Mouse (Mus musculus) kidney, postnatal 0 days (tissue): ENCODE results near the gene Olfr782. TPM values are rescaled to one million over a fixed set of nuclear protein-coding genes. Genes with fewer than 3 reads are reported as not detected.
"Not testable (repeated sequence)": the region's sequence is repeated elsewhere in the genome, so short reads cannot be mapped to it uniquely, and the experiment has no call there.

Source experiments
- ATAC-seq: fragments of 200-750 bp; cut with Nextera tagmentation; replicated peaks from 2 replicates; pipeline ENCODE4 v1.8.0; 2017; ENCODE audit warnings: low read depth, moderate number of reproducible peaks, moderate TSS enrichment, moderate library complexity; ENCODE audit not compliant: low FRiP score
- DNase-seq: peaks from one replicate; pipeline ENCODE4 v3.0.0-alpha.2; 2016; ENCODE audit warnings: low spot score
- H3K27ac ChIP-seq: fragments of 300-500 bp; sonication (generic); 2 replicates; pipeline ENCODE4 v1.5.1; 2014; ENCODE audit warnings: mild to moderate bottlenecking
- H3K27me3 ChIP-seq: fragments of 300-500 bp; sonication (generic); 2 replicates; pipeline ENCODE4 v1.6.1; 2014; ENCODE audit warnings: low read length, mixed read lengths; ENCODE audit not compliant: insufficient read depth
- H3K36me3 ChIP-seq: fragments of 300-500 bp; sonication (generic); 2 replicates; pipeline ENCODE4 v1.6.1; 2014; ENCODE audit warnings: low read length, mixed read lengths; ENCODE audit not compliant: insufficient read depth
- H3K4me1 ChIP-seq: fragments of 300-500 bp; sonication (generic); replicated peaks from 2 replicates; pipeline ENCODE4 v1.6.1; 2014; ENCODE audit warnings: antibody characterized with exemption, low read length, mixed read lengths; ENCODE audit not compliant: insufficient read depth
- H3K4me2 ChIP-seq: fragments of 300-500 bp; sonication (generic); 2 replicates; pipeline ENCODE4 v1.6.1; 2014; ENCODE audit warnings: mild to moderate bottlenecking, low read length, moderate library complexity, mixed read lengths
- H3K4me3 ChIP-seq: fragments of 300-500 bp; sonication (generic); replicated peaks from 2 replicates; pipeline ENCODE4 v1.5.1; 2014; ENCODE audit warnings: low read depth, low read length
- H3K9ac ChIP-seq: fragments of 300-500 bp; sonication (generic); 2 replicates; pipeline ENCODE4 v1.6.1; 2014; ENCODE audit warnings: low read depth, low read length
- H3K9me3 ChIP-seq: fragments of 300-500 bp; sonication (generic); replicated peaks from 2 replicates; pipeline ENCODE4 v1.6.1; 2016; ENCODE audit warnings: low read length, inconsistent platforms, mixed read lengths
- CTCF ChIP-seq: IDR thresholded peaks from 2 replicates; pipeline ENCODE4 v1.5.1; 2016; ENCODE audit warnings: antibody characterized with exemption, low read depth, mild to moderate bottlenecking, moderate library complexity
- WGBS: fragments of 180-500 bp; shearing (Covaris S2); extraction: QIAGEN DNeasy Blood & Tissue Kit; methylation state at CpG from one replicate; pipeline ENCODE4 v1.1.7; 2014; 5-methylcytosine and 5-hydroxymethylcytosine counted together
- polyA plus RNA-seq: library from polyadenylated mRNA; unstranded; fragments of >200 nt; fragmentation: Nextera tagmentation; extraction: Ambion mirVana; gene quantifications from 2 replicates; pipeline ENCODE4 v1.2.1, GENCODE M21; 2015

Gene Olfr782
- polyA plus RNA-seq, 1 experiment from 2014 or later, result not detected

DNA sequence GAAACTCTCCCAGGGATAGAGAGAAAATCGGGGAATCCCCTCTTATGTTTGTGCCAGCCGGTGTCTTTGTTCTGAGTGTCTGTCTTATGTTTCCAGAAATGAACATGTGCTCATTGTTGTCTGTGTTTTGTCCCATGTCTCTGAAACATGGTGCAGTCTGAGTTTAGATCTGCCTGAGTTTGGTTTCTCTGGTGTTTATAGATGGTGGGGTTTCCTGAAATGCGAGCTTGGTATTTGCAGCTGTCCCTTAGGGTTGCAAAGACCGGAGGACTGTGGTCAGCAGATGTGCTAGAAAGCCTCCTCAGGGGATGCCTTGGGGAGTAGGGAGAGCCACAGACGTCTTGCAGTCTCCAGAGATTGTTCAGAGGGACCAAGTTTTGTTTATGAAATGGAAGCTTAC lies 8.7 kb downstream of the Olfr782 start:
- no peaks in the 10 kb centered on the region for H3K4me1 ChIP-seq
- no peak for TF ChIP-seq CTCF
- WGBS, result 73% methylated on average over 5 of the region's 5 CpGs
- DNase-seq (no peak), ATAC-seq (no peak)
- no peaks in the 10 kb centered on the region for H3K36me3 ChIP-seq
- H3K4me2 ChIP-seq, result no peak overlapping the region
- H3K27me3 ChIP-seq, result no peaks in the 10 kb centered on the region
- H3K9me3 ChIP-seq, result no peaks in the 10 kb centered on the region
- no peak overlapping the region for H3K9ac ChIP-seq
- no peak overlapping the region for H3K4me3 ChIP-seq
- no peak overlapping the region for H3K27ac ChIP-seq

DNA sequence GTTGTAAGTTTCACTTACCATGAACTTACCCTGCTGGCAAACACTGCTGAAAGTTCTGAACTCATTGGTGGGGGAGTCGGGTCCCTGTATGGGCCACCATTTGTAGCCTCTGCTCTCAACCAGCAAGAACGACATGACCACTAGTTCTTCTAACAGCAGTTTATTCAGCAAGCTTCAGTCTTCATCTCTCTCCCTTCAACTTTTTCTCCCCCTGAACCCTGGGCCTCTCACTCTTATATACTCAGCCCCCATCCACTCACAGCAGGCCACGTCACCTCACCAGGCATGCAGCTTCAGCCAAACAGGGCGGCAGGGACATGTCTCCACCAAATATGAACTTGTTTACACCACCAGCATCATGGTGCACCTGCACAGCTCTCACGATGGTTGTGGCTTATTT lies 25.4 kb downstream of the Olfr782 start:
- not testable (repeated sequence) for H3K9ac ChIP-seq, DNase-seq, H3K4me1 ChIP-seq, ATAC-seq, H3K27ac ChIP-seq, H3K27me3 ChIP-seq, H3K4me2 ChIP-seq, H3K36me3 ChIP-seq, H3K9me3 ChIP-seq, H3K4me3 ChIP-seq
- 89% methylated on average over 5 of the region's 5 CpGs for WGBS

DNA sequence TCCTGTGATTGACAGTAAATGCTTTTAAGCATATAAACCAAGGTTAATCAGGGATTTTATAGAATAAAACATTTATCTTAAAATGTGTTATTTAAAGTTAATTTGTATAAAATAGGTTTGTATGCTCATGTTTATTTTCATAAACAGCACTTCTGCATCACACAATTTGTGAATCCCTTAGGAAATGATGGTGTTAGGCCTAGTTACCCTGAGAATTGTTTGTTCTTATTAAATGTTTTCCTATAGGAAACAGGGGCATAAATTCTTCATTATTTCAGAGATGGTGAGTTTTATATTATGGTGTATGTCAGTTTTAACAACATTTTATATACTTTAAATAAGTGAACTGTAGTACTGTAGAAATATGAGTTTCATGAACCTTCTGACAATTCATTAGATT lies 35.1 kb downstream of the Olfr782 start, which contains the start of gene Olfr784:
Olfr784 (plus strand) TSS at position 301 of the 400 bp plus-strand sequence.
- no peak for DNase-seq
- Histone ChIP-seq H3K4me2 (no peak within 1 kb of the TSS), H3K36me3 (no peaks in the 10 kb centered on the region), H3K4me3 (no peak within 1 kb of the TSS), H3K9ac (no peak within 1 kb of the TSS), H3K4me1 (no peaks in the 10 kb centered on the region), H3K27ac (no peak within 1 kb of the TSS), H3K27me3 (no peaks in the 10 kb centered on the region), H3K9me3 (no peaks in the 10 kb centered on the region)
- TF ChIP-seq CTCF, result no peak
- no peak for ATAC-seq

DNA sequence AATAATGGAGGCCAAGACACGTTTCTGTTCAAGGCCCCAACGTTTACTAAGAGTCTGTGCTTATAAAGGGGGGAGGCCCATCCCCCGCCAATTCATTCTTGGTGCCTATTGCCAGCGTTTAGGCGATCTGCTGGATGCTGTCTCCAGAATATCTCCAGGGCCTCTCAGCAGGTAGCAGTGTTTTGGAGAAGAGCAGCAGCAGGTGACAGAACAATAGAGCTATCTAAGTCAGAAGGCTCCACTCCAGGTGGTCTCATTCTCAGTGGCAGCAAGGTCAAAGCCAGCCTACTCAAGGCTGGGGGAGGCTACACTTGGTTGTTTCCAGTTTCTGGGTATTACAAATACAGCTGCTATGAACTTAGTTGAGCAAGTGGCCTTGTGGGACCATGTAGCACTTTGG lies 52.2 kb downstream of the Olfr782 start:
- 59% methylated on average over 5 of the region's 5 CpGs for WGBS
- no peak for ATAC-seq

More for the DNA sequence above, 52.2 kb downstream of the Olfr782 start:
- Histone ChIP-seq H3K27ac (no peak overlapping the region), H3K4me2 (no peak overlapping the region), H3K36me3 (no peaks in the 10 kb centered on the region), H3K4me3 (no peak overlapping the region), H3K4me1 (no peaks in the 10 kb centered on the region), H3K9me3 (no peaks in the 10 kb centered on the region), H3K27me3 (no peaks in the 10 kb centered on the region), H3K9ac (no peak overlapping the region)
- no peak for TF ChIP-seq CTCF
- DNase-seq, result no peak

Other genes starting within 250 kb of the Olfr782 start
- gene Olfr768, start 249.5 kb upstream of the Olfr782 start, polyA plus RNA-seq, result 0.04 TPM in 1 of 2 replicates, not detected in the other
- gene Olfr769, start 231.0 kb upstream of the Olfr782 start, polyA plus RNA-seq, result not detected in 2 replicates
- not detected in 2 replicates for gene Olfr770, start 209.9 kb upstream of the Olfr782 start, polyA plus RNA-seq
- not detected in 2 replicates for gene Olfr771, start 184.1 kb upstream of the Olfr782 start, polyA plus RNA-seq
- gene Olfr772, start 170.9 kb upstream of the Olfr782 start, polyA plus RNA-seq, result not detected in 2 replicates
- gene Olfr773, start 161.4 kb upstream of the Olfr782 start, polyA plus RNA-seq, result not detected in 2 replicates
- not detected in 2 replicates for gene Olfr774, start 112.6 kb upstream of the Olfr782 start, polyA plus RNA-seq
- gene Olfr775, start 100.4 kb upstream of the Olfr782 start, polyA plus RNA-seq, result not detected in 2 replicates
- gene Olfr776, start 89.7 kb upstream of the Olfr782 start, polyA plus RNA-seq, result not detected in 2 replicates
- gene Olfr777, start 77.4 kb upstream of the Olfr782 start, polyA plus RNA-seq, result not detected in 2 replicates
- not detected in 2 replicates for gene Olfr780, start 30.7 kb upstream of the Olfr782 start, polyA plus RNA-seq
- not detected in 2 replicates for gene Olfr781, start 20.0 kb upstream of the Olfr782 start, polyA plus RNA-seq
- gene Olfr784, start 35.2 kb downstream of the Olfr782 start, polyA plus RNA-seq, result not detected in 2 replicates
- gene Olfr785, start 56.6 kb downstream of the Olfr782 start, polyA plus RNA-seq, result not detected in 2 replicates
- gene Olfr786, start 78.5 kb downstream of the Olfr782 start, polyA plus RNA-seq, result not detected in 2 replicates
- not detected in 2 replicates for gene Olfr787, start 113.0 kb downstream of the Olfr782 start, polyA plus RNA-seq
- not detected in 2 replicates for gene Olfr788, start 122.1 kb downstream of the Olfr782 start, polyA plus RNA-seq
- gene Olfr789, start 135.9 kb downstream of the Olfr782 start, polyA plus RNA-seq, result not detected in 2 replicates
- not detected in 2 replicates for gene Olfr790, start 149.6 kb downstream of the Olfr782 start, polyA plus RNA-seq
- not detected in 2 replicates for gene Olfr791, start 172.9 kb downstream of the Olfr782 start, polyA plus RNA-seq
- not detected in 2 replicates for gene Olfr792, start 190.3 kb downstream of the Olfr782 start, polyA plus RNA-seq
- gene Olfr794, start 218.8 kb downstream of the Olfr782 start, polyA plus RNA-seq, result not detected in 2 replicates